Mouse (Mus musculus): ENCODE measurements around the gene Stk10. TPM values are rescaled to one million over a fixed set of nuclear protein-coding genes. Genes with fewer than 3 reads are reported as not detected.
"Not testable (repeated sequence)": the region's sequence is repeated elsewhere in the genome, so short reads cannot be mapped to it uniquely, and the experiment has no call there.

Gene Stk10
- polyA plus RNA-seq (2017; shearing (Covaris generic)), result 100 to 1,000 TPM in 1 of 2 experiments, 10 to 100 TPM in 1; 66.9 to 116 TPM

DNA sequence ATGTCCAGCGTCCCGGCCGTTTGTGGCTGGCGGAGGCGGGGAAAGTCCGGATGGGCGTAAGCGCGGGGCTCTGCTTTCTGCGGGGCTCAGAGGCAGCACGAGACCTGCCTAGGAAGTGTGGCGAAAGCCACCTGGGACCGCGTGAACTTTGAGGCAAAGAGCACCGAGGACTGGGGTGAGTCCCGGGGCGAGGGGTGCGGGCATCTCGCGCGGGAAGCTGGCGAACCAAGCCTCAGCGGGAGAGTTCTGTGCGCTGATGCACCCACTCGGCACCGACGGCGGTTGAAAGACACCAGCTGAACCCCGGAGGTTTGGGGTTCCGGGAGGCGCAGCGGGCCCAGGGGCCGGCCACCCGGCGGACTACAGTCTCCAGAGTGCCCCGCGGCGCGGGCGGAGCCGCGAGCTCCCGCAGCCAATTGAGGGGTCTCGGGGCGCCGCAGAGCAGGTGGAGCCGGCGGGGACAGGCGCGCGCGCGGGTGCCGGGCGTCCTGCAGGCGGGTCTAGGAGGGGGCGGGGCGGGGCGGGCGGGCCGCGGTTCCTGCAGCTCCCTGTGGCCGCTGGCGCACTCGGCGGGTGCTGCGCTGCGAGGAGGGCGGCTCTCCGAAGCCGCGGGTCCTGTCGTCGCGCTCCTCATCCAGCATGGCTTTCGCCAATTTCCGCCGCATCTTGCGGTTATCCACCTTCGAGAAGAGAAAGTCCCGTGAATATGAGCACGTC lies at the start of gene Stk10:
Stk10 (plus strand) TSS at position 541 of the 717 bp plus-strand sequence.
- ATAC-seq, result peak; percentile 64

DNA sequence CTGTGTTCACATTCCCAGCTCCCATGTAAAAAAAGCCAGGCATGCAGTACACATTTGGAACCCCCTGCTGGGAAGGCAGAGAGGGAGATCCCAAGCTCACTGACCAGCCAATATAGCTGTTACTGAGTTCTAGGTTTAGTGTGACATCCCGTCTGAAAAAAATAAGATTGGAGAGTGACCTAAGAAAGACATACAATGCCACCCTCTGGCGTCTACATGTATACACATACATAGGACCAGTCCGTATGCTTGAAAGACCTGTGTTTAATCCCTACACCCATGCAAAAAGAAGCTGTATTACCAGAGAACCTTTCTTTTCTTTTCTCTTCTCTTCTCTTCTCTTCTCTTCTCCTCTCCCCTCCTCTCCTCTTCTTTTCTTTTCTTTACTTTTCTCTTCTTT lies 47.8 kb upstream of the Stk10 start:
- ATAC-seq, result no peak

DNA sequence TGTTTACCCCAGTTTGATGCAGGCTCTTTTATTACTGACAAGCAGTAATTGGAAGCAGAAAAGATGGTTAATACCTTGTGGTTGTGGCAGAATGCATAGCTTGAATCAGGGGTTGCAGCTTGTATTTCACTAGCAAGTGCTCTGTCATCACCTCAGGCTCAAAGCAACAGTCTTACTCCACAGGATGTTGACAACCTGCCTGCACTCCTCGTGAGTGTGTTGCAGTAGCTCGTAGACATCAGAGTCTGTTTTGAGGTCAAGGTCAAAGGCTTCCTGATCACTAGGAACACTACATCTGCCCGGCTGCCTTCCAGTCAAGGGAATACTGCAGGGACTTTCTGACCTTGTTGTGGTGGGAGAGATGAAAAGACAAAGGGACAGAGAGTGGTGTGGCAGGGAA lies 46.5 kb upstream of the Stk10 start:
- ATAC-seq, result peak; percentile 65

DNA sequence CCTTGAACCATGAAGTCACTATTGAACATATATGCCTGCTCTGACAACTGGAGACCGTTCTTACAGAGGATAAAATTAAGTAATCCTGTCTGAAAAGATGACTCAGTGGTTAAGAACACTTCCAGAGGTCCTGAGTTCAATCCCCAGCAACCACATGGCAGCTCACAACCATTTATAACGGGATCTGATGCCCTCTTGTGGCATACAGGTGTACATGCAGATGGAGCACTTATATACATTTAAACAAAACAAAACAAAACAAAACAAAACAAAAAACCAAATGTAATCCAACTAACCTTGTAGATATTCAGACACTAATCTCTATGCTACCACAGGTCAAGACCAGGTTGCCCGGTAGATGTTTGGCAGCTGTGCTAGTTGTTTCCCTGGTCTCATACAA lies 45.6 kb upstream of the Stk10 start:
- no peak for ATAC-seq

DNA sequence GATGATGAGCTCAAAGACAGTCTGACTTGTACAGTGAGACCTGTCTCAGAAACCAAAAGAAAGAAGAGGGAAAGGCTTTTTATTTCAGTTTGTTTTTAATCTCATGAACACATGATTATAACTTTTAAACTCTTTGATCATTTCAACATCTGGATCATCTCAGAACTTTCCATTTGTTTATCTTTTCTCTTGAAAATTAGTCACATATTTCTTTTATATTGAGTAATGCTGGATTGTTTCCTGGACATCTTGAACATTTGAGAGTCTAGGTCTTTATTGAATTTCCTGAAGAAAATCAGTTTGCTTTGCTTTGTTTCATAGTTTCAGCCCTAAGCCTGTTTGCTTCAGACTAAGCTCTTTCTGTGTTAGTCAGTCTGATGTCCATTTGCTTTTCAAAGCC lies 44.8 kb upstream of the Stk10 start:
- ATAC-seq, result no peak

DNA sequence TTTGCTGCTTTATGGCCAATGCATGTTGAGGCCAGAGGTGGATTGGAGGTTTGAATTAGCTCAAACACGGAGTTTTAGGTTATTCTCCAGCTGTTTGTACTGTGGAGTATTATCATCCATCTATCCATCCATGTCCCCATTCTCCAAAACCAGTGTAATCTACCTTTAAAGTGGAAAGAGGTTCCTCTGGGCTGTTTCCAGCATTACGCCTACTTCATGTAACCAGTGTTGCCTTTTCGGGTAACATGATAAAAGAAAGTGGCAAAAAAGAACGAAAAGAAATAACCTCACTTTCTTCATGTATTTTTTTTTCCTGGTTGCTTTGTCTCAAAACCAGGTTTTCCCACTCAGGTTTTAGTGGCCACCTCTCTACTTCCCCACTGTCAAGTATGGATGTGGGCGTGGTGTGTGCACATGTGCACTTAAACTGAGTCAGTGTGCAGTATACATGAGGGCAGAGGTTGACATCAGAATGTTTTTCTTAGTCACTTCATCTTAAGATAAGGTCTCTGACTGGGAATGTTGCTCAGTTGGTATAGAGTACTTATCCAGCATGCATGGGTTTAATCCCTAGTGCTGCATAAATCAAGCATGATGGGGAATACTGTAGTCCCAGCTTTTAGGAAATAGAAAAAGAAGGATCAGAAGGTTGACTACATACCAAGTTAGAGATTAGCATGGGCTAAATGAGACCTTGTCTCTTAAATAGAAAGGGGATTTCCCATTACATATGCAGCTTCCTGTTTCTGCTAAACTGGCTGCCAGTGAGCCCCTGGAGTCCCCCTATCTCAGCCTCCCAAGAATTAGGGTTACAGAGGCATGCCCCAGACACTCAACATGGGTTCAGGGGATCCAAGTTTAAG lies 44.1 kb upstream of the Stk10 start:
- peak; percentile 85 for ATAC-seq

DNA sequence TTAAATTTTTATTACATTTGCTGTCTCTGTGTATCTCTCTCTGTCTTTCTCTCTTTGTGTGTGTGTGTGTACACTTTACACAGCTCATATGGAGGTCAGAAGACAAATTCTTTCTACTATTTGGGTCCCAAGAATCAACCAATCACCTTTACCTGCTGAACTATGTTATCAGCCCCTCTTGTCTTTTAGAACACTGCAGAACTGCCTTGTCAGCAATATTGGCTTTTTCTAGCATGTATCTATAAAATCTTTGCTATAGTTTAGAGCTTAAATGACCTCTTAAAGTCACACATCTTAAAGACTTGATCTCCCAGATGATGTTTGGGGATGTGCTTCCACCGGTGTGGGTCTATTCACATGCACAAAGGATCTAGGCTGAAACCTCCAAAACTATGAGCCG lies 42.0 kb upstream of the Stk10 start:
- ATAC-seq, result no peak

DNA sequence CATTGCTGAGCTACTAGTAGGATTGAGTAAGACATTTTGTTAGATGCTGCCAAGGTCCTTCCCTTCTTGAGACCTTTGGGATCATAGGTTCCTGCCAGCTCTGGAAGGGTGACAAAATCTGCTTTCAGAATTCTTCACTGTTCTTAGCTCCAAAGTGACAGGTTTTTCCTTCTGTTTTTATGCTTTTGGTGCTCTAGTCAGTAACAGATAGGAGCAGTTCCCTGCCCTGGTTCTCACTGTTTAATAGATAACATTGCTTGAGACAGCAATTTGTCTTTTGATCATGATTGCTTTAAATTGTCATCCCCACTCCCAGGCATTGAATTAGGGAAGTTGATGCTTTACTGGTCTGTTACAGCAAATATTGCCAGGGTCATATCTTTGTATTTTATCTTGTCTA lies 39.8 kb upstream of the Stk10 start:
- ATAC-seq, result no peak

DNA sequence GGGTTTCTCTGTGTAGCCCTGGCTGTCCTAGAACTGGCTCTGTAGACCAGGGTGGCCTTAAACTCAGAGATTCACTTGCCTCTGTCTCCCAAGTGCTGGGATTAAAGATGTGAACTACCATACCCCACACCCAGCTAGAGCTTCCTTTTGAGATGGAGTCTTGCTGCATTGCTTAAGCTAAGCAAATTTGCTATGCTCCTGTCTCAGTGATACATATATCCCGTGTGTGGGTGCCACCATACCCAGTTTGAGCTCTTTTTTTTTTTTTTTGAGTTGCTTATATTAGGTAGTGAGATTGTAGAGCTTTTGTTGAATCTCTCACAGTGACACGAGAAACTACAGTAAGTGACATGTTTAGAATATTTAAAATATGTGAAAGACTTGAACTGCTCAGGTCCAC lies 37.8 kb upstream of the Stk10 start:
- no peak for ATAC-seq

DNA sequence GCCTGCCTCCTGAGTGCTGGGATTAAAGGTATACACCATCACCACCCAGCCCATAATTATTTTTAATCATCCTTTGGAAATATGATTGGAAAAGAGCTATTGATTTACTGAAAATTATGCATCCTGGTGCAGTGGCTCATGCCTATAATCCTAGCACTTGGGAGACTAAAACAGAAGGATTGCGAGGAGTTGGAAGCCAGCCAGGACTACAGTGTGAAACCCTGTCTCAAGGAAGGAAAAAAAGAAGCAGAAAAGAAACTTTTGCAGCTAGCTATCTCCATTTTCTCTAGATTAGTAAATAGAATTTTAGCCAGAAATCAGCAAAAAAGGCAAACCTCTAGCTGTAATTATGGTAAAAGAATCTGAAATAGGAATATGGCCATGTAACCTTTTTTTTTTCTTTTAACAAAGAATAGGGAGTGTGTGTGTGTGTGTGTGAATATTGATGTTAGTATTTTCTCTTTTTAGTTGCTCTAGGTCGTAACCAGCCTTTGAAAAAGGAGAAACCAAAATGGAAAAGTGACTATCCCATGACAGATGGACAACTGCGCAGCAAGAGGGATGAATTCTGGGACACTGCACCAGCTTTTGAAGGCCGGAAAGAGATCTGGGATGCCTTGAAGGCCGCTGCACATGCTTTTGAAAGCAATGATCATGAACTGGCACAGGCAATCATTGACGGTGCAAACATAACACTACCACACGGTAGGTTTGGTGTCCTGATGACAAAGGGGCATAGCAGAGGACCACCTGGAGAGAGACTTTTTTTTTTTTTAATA lies 34.2 kb upstream of the Stk10 start:
- ATAC-seq, result no peak

DNA sequence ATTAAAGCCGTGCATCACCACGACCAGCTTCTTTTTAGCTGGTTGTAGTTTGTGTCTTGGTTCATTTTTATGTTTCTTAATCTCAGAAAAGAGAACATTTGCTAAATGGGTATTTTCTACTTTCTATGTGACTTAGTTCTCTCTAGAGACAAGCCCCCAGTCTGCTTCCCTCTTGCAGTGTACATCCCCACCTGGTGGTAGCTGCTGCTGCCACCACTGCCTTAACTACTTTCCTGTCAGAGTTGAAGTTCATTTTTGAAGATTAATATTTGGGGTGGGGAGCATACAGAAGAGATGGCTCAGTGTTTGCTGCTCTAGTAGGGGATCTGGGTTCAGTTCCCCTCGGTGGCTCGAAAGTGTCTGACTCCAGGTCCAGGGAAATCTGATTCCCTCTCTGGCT lies 33.2 kb upstream of the Stk10 start:
- no peak for ATAC-seq

DNA sequence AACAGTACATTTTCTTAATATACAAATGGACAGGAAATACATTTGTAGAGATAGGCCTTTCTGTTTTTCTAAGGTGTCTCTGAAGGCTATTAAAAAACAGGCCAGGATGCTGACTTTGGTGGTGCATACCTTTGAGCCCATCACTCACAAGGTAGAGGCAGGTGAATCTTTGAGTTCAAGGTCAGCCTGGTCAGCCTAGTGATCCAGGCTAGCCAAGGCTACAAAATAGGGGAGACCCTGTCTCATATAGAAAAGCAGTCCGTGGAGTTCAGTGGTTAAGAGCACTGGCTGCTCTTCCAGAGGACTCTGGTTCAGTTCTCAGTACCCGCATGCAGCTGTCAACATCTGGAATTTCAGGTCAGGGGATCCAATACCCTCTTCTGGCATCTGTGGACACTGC lies 29.4 kb upstream of the Stk10 start:
- no peak for ATAC-seq

DNA sequence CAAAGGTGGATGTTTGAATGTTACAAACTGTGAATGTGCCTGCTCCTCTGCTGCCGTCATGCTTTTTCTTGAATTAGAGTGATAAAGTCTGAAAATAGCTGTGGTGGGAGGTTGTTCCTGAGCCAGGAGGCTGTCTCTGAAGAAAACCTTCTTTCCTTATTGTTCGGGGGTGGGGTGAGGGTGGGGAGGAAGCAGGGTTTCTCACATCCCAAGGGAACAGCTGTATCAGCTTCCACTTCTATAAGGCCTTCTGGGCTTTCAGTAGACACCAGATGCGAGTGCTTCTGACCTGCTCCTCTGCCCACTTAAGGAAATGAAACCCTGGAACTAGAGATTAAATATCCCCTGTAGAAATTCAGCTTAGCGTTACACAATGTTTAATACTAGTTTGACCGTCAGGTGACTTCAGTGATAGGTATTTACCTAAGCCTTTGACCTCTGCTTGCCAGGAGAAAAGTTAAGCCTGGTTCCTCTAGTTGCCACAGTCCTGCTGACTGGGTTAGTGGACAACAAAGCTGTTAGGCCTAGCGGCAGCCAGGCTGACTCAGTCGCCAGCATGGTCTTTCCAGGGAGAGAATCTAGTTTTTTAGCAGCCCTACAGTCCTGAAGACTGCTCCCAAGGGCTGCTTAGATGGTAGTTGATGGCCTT lies 27.9 kb upstream of the Stk10 start:
- ATAC-seq, result no peak

DNA sequence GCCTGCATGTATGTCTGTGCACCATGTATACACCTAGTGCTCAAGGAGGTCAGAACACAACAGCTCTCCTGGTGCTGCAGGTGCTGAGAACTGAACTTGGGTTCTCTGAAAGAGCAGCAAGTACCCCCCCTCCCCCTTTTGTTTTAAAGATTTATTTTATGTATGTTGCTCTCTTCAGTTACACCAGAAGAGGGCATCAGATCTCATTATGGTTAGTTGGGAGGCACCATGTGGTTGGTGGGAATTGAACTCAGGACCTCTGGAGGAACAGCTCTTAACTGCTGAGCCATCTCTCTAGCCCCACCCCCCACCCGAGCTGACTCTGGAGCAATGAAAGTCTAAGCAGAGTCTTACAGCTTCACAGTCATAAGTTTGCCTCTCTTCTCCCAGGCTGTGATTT lies 22.2 kb upstream of the Stk10 start:
- no peak for ATAC-seq

DNA sequence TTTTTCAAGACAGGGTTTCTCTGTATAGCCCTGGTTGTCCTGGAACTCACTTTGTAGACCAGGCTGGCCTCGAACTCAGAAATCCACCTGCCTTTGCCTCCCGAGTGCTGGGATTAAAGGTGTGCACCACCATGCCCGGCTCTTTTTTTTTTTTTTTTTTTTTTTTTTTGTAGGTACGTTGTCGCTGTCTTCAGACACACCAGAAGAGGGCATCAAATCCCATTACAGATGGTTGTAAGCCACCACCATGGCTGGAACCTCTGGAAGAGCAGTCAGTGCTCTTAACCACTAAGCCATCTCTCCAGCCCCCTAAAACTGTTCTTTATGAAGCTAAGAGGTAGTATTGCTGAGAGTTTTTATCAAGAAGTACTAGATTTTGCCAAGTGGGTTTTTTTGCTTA lies 18.3 kb upstream of the Stk10 start:
- not testable (repeated sequence) for ATAC-seq

DNA sequence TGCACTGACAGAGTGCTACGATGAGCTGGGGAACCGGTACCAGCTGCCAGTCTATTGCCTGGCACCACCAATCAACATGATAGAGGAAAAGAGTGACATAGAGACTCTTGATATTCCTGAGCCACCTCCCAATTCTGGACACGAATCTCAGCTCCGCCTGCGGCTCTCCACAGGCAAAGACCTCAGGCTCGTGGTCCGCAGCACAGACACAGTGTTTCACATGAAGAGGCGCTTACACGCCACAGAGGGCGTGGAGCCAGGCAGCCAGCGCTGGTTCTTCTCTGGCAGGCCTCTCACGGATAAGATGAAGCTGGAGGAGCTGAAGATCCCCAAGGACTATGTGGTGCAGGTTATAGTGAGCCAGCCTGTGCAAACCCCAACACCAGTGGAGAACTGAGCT lies 17.0 kb upstream of the Stk10 start:
- ATAC-seq, result no peak

DNA sequence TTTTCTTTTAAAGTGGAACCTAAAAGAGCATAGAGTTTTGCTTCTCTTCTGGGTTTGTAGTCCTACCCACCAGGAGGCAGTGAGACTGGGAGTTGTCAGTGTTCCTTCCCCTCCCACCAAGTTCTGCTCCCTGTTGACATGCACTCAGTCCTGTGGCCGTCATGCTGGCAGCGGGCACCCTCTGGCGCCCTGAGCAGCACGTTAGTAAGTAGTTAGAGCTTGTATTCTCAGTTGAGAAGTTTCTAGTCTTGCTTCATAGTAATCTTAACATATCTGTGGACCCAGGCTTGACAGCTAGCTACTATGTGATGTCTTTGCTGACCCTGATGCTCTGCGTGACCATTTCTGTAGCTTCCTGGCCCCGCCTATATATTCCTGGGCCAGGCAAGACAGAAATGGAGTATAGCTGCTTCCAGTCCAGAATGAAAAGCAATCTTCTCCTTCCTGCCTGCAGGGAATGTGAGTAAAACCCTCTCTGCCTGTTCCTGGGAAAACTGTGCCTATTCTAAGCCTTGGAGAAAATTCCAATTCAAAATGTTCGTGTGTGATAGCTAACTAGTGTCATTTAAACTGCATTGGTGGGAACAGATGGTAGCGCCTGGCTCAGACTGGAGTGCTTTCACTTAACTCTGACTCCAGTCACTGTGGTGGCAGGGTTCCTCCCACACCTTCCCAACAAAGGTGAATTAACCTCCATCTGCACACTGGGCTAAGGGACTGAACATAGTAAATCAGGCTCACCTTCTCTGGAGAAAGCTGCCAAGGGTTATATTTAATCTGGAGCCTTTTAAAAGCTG lies 16.0 kb upstream of the Stk10 start:
- no peak for ATAC-seq

DNA sequence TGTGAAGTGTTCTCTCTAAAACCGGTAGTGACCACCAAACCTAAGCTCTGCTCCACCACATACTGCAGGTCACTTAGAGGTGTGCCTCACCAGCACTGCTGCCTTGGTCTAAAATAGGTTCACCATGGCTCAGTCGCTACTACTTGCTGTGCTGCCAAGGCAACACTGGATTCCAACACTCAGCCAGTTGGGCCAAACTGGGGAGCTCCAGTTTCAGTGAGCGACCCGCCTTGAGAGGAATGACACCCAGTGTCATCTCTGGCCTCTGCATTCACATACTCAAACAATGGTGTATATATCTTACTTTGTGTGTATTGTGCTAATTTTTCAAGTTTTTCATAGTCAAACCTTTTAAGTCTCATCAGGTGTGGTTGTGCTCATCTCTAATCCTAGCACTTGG lies 14.3 kb upstream of the Stk10 start:
- ATAC-seq, result no peak

DNA sequence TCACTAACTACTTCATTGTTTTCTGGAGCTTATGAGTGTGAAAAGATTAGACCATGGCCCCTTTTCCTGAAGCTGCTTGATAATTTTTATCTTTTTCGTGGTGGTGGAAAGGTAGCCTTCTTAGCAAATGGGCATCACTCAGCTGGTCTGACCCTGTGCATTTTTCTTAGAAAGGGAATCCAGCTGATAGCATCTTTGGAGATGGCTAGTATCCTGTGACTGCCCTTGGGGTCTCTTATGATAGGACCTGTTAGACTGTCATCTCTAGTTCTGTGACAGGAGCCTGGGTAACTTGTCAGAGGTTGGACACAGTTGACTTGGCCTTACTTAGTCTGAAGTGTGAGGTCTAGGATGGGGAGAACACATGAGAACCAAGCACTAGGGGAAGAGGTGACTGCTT lies 13.8 kb upstream of the Stk10 start:
- no peak for ATAC-seq

DNA sequence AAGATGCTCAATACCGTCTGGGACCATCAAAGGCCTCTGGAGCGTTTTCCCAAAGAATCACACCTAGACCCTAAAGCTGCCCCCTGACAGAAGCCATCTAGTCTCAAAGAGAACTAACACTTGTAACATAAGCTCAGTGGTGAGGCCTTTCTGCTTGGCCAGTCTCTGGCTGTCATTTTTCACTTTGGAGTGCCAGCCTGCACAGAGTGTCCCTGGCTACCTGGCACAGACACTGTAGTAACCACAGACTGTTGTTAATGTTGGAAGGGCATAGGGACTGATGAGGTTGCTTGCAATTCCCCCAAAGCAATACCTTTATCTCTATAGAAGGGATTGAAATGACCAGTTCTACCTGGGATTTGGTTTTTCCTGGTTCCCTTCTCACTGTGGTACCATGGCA lies 11.9 kb upstream of the Stk10 start:
- no peak for ATAC-seq

DNA sequence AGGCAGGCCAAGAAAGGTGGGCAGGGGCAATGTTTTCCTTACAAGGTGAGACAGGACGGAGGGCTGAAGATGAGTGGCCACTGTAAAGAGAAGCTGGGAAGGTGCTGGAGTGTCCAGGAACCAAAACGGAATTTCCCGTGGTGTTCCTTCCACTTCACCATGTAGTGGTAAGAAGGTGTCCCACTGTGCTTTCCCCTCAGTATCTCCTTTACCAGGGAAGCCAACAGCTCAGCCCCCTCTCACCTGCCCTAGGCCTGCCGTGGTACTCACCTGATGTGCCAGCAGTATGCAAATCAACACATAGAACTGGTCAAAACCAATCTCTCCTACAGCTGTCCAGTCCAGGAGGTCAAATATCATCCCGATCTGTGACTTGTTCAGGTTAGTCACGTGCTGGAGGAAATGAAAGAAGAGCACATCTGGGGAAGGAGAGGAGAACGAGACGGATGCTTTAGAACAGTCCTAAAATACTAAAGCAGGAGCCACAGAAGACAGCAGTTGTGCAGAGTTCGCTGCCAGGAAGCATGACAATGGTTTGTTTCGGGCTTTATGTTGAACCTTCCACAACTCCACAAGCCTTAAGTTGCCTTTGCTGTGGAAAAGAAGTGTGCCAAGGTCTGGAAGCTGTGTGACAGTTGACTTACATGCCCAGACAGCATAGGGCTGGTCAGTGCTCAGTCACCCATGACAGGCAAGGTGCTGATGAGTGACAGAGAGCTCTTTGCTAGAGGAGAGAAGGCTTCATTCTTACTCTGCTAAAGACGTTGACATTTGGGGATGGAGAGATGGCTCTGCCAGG lies 8.8 kb upstream of the Stk10 start:
- no peak for ATAC-seq
